Mouse (Mus musculus) midbrain, embryonic 16.5 days (tissue): Measurements from ENCODE around the gene Olfr1369-ps1. TPM values are rescaled to one million over a fixed set of nuclear protein-coding genes. Genes with fewer than 3 reads are reported as not detected.

Source experiments
- ATAC-seq: fragments of 200-750 bp; cut with Nextera tagmentation; 2 replicates; pipeline ENCODE4 v1.8.0; 2017; ENCODE audit warnings: moderate TSS enrichment
- H3K27ac ChIP-seq: fragments of 300-500 bp; sonication (generic); 2 replicates; pipeline ENCODE4 v1.5.1; 2014; ENCODE audit warnings: mild to moderate bottlenecking, low read length, mixed read lengths
- H3K27me3 ChIP-seq: fragments of 300-500 bp; sonication (generic); 2 replicates; pipeline ENCODE4 v1.6.1; 2014; ENCODE audit warnings: low read depth, low read length, mixed read lengths; ENCODE audit not compliant: control insufficient read depth, insufficient read depth
- H3K36me3 ChIP-seq: fragments of 300-500 bp; sonication (generic); 2 replicates; pipeline ENCODE4 v1.6.1; 2014; ENCODE audit warnings: mild to moderate bottlenecking, low read length, moderate library complexity, mixed read lengths; ENCODE audit not compliant: control insufficient read depth, insufficient read depth
- H3K4me1 ChIP-seq: fragments of 300-500 bp; sonication (generic); 2 replicates; pipeline ENCODE4 v1.6.1; 2014; ENCODE audit warnings: mild to moderate bottlenecking, low read length, mixed read lengths; ENCODE audit not compliant: control insufficient read depth, insufficient read depth
- H3K4me2 ChIP-seq: fragments of 300-500 bp; sonication (generic); 2 replicates; pipeline ENCODE4 v1.6.1; 2014; ENCODE audit warnings: mild to moderate bottlenecking, low read length, mixed read lengths
- H3K4me3 ChIP-seq: fragments of 300-500 bp; sonication (generic); 2 replicates; pipeline ENCODE4 v1.5.1; 2014; ENCODE audit warnings: low read depth, mild to moderate bottlenecking, low read length, moderate library complexity, mixed read lengths
- H3K9ac ChIP-seq: fragments of 300-500 bp; sonication (generic); 2 replicates; pipeline ENCODE4 v1.6.1; 2014; ENCODE audit warnings: low read depth, low read length, mixed read lengths
- H3K9me3 ChIP-seq: fragments of 300-500 bp; sonication (generic); replicated peaks from 2 replicates; pipeline ENCODE4 v1.6.1; 2014; ENCODE audit warnings: mild to moderate bottlenecking, low read length, mixed read lengths; ENCODE audit not compliant: control insufficient read depth, poor library complexity, severe bottlenecking
- WGBS: fragments of 180-500 bp; shearing (Covaris S2); extraction: QIAGEN DNeasy Blood & Tissue Kit; methylation state at CpG from one replicate; pipeline ENCODE4 v1.1.7; 2014; 5-methylcytosine and 5-hydroxymethylcytosine counted together
- polyA plus RNA-seq: library from polyadenylated mRNA; unstranded; fragments of >200 nt; fragmentation: Nextera tagmentation; extraction: Ambion mirVana; gene quantifications from 2 replicates; pipeline ENCODE4 v1.2.1, GENCODE M21; 2015

Olfr1369-ps1 gene
- polyA plus RNA-seq, 1 experiment from 2014 or later = 0.05 TPM

GRCm38 (mm10) chr13:21162591-21162990 is 51.3 kb downstream of the Olfr1369-ps1 start:
- 57% methylated on average over 5 of the region's 5 CpGs for WGBS
- H3K9ac ChIP-seq = no peak overlapping the region
- H3K9me3 ChIP-seq = no peaks in the 10 kb centered on the region
- H3K4me3 ChIP-seq = no peak overlapping the region
- H3K36me3 ChIP-seq = no peaks in the 10 kb centered on the region
- no peak for ATAC-seq
- no peak overlapping the region for H3K4me2 ChIP-seq
- no peaks in the 10 kb centered on the region for H3K27me3 ChIP-seq
- H3K4me1 ChIP-seq = peaks cover 10% of the 10 kb centered on the region
- H3K27ac ChIP-seq = no peak overlapping the region

GRCm38 (mm10) chr13:21166936-21167909 is 55.9 kb downstream of the Olfr1369-ps1 start:
- Histone ChIP-seq H3K4me3 (peak overlapping the region; percentile 62), H3K9me3 (no peaks in the 10 kb centered on the region), H3K4me1 (peaks cover 5% of the 10 kb centered on the region; the same call in 1 of the 2 replicates), H3K4me2 (peak overlapping the region; percentile 98), H3K27me3 (no peaks in the 10 kb centered on the region), H3K27ac (peak overlapping the region; percentile 26; the same call in 1 of the 2 replicates), H3K36me3 (no peaks in the 10 kb centered on the region), H3K9ac (peak overlapping the region; percentile 32)
- WGBS = under 1% methylated on average over 27 of the region's 27 CpGs
- ATAC-seq = peak; percentile 59

- H3K9me3 ChIP-seq = no peaks in the 10 kb centered on the region
- no peaks in the 10 kb centered on the region for H3K36me3 ChIP-seq
- ATAC-seq = peak; percentile 40; the same call in 1 of the 2 replicates
- peak overlapping the region; percentile 98 for H3K4me2 ChIP-seq
- WGBS = under 1% methylated on average over 8 of the region's 8 CpGs
- no peaks in the 10 kb centered on the region for H3K27me3 ChIP-seq
- peaks cover 10% of the 10 kb centered on the region for H3K4me1 ChIP-seq
- H3K27ac ChIP-seq = no peak overlapping the region
- no peak overlapping the region for H3K9ac ChIP-seq
- peak overlapping the region; percentile 62 for H3K4me3 ChIP-seq
Measured at GRCm38 (mm10) chr13:21167910-21168300, 56.6 kb downstream of the Olfr1369-ps1 start.

- ATAC-seq = no peak
- no peaks in the 10 kb centered on the region for H3K27me3 ChIP-seq
- no peaks in the 10 kb centered on the region for H3K9me3 ChIP-seq
- peak overlapping the region; percentile 62 for H3K4me3 ChIP-seq
- peaks cover 12% of the 10 kb centered on the region for H3K4me1 ChIP-seq
- H3K4me2 ChIP-seq = peak overlapping the region; percentile 98
- H3K36me3 ChIP-seq = no peaks in the 10 kb centered on the region
- under 1% methylated on average over 16 of the region's 16 CpGs for WGBS
- H3K27ac ChIP-seq = peak overlapping the region; percentile 30; the same call in 1 of the 2 replicates
- peak overlapping the region; percentile 45 for H3K9ac ChIP-seq
Measured at GRCm38 (mm10) chr13:21168371-21169011, 57.2 kb downstream of the Olfr1369-ps1 start.

Other genes starting within 250 kb of the Olfr1369-ps1 start
- gene Olfr1370, start 36.5 kb upstream of the Olfr1369-ps1 start, polyA plus RNA-seq = not detected in 2 replicates
- not detected in 2 replicates for gene Olfr263, start 18.2 kb downstream of the Olfr1369-ps1 start, polyA plus RNA-seq
- not detected in 2 replicates for gene Olfr1368, start 34.4 kb downstream of the Olfr1369-ps1 start, polyA plus RNA-seq
- gene Trim27, start 68.0 kb downstream of the Olfr1369-ps1 start, polyA plus RNA-seq = 70.6 and 73.6 TPM in 2 replicates
- not detected in 2 replicates for gene Gpx5, start 181.2 kb downstream of the Olfr1369-ps1 start, polyA plus RNA-seq
- gene Gpx6, start 200.6 kb downstream of the Olfr1369-ps1 start, polyA plus RNA-seq = 0.54 TPM in 1 of 2 replicates, not detected in the other
- gene Olfr1367, start 235.4 kb downstream of the Olfr1369-ps1 start, polyA plus RNA-seq = not detected in 2 replicates